Mouse (Mus musculus): ENCODE results near the gene Olfr186. TPM values are rescaled to one million over a fixed set of nuclear protein-coding genes. Genes with fewer than 3 reads are reported as not detected.
"Not testable (repeated sequence)": the region's sequence is repeated elsewhere in the genome, so short reads cannot be mapped to it uniquely, and the experiment has no call there.

Gene Olfr186
- not detected in 2 replicates for polyA plus RNA-seq (2012; ENCODE audit: insufficient read depth, insufficient read length, low replicate concordance, missing spikeins)

DNA sequence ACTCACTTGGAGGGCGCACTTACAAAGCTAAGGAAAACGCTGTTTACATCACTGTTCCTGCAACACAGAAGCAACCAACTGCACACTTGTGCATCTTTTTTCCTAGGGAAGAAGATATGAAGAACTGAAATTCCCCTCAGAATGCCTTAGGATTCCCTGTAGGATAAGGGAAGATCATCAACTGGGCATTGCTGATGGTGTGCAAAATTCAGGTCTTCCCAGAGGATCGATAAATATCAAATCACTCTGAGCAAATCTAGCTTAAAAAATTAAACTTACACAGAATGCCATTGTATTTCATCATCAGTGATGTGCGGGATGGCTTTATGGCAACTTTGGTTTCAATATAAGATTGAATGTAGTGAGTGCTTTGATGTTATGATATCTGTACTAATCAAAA is at the start of gene Olfr186:
Gene Olfr186, minus strand, starts transcription at position 101 of the 400 bp plus-strand sequence.
- WGBS = 96% methylated on average over 4 of the region's 4 CpGs
- TF ChIP-seq CTCF (IDR thresholded peaks at IDR 0.05; ENCODE audit: insufficient read depth, low read depth, low read length) = no peak
- TF ChIP-seq POLR2A (IDR thresholded peaks at IDR 0.05; ENCODE audit: insufficient read depth, low read depth, low read length) = no peak
- Histone ChIP-seq H3K4me3 (ENCODE audit: insufficient read depth, low read depth, low read length) (no peak within 1 kb of the TSS), H3K27ac (ENCODE audit: insufficient read depth, low read depth, low read length) (no peak within 1 kb of the TSS), H3K4me1 (ENCODE audit: control insufficient read depth, insufficient read depth, low read length) (no peaks in the 10 kb centered on the region)

- WGBS = 87% methylated on average over 5 of the region's 5 CpGs
- Histone ChIP-seq H3K4me1 (ENCODE audit: control insufficient read depth, insufficient read depth, low read length) (no peaks in the 10 kb centered on the region), H3K4me3 (ENCODE audit: insufficient read depth, low read depth, low read length) (no peak within 1 kb of the TSS), H3K27ac (ENCODE audit: insufficient read depth, low read depth, low read length) (no peak within 1 kb of the TSS)
- TF ChIP-seq CTCF (IDR thresholded peaks at IDR 0.05; ENCODE audit: insufficient read depth, low read depth, low read length) (no peak), POLR2A (IDR thresholded peaks at IDR 0.05; ENCODE audit: insufficient read depth, low read depth, low read length) (no peak)
Measured at GRCm38 (mm10) chr16:59077905-59078304, 47.8 kb upstream of the Olfr186 start, which contains the start of gene Olfr190. Olfr190 (minus strand) TSS chr16:59078005.

- WGBS = 94% methylated on average over 1 of the region's 1 CpGs
- Histone ChIP-seq H3K27ac (ENCODE audit: insufficient read depth, low read depth, low read length) (no peak overlapping the region), H3K4me1 (ENCODE audit: control insufficient read depth, insufficient read depth, low read length) (no peaks in the 10 kb centered on the region), H3K4me3 (ENCODE audit: insufficient read depth, low read depth, low read length) (no peak overlapping the region)
- no peak for TF ChIP-seq CTCF (IDR thresholded peaks at IDR 0.05; ENCODE audit: insufficient read depth, low read depth, low read length)
- no peak for TF ChIP-seq POLR2A (IDR thresholded peaks at IDR 0.05; ENCODE audit: insufficient read depth, low read depth, low read length)
Measured at GRCm38 (mm10) chr16:59073520-59073919, 43.4 kb upstream of the Olfr186 start.

DNA sequence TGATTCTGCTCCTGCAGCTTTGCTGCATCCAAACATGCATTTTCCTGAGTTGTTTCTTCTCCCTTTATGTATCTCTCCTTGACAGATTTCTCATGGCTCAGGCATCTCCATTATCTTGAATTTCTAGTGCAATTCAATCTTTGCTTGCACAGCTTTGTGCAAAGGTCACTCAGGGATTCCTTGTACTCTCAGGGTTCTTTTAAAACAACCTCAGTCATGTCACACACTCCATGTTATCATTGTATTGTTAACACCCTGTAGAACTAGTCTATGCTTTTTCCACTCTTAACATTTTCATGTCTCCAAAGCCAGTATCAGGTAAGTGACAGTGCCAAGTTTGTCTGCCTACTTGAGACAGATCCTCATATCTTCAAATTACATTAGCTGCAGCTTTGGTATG is 41.7 kb upstream of the Olfr186 start:
- Histone ChIP-seq H3K4me1 (ENCODE audit: control insufficient read depth, insufficient read depth, low read length) (no peaks in the 10 kb centered on the region), H3K27ac (ENCODE audit: insufficient read depth, low read depth, low read length) (no peak overlapping the region), H3K4me3 (ENCODE audit: insufficient read depth, low read depth, low read length) (no peak overlapping the region)
- no peak for TF ChIP-seq POLR2A (IDR thresholded peaks at IDR 0.05; ENCODE audit: insufficient read depth, low read depth, low read length)
- TF ChIP-seq CTCF (IDR thresholded peaks at IDR 0.05; ENCODE audit: insufficient read depth, low read depth, low read length) = no peak

- H3K27ac ChIP-seq (ENCODE audit: insufficient read depth, low read depth, low read length); H3K4me3 ChIP-seq (ENCODE audit: insufficient read depth, low read depth, low read length); H3K4me1 ChIP-seq (ENCODE audit: control insufficient read depth, insufficient read depth, low read length): not testable (repeated sequence)
- WGBS = 69% methylated on average over 3 of the region's 3 CpGs
Measured at GRCm38 (mm10) chr16:59062411-59062810, 32.3 kb upstream of the Olfr186 start.

- not testable (repeated sequence) for H3K4me1 ChIP-seq (ENCODE audit: control insufficient read depth, insufficient read depth, low read length); H3K27ac ChIP-seq (ENCODE audit: insufficient read depth, low read depth, low read length); H3K4me3 ChIP-seq (ENCODE audit: insufficient read depth, low read depth, low read length)
- WGBS = 98% methylated on average over 2 of the region's 2 CpGs
Measured at GRCm38 (mm10) chr16:59049286-59049685, 19.2 kb upstream of the Olfr186 start.

DNA sequence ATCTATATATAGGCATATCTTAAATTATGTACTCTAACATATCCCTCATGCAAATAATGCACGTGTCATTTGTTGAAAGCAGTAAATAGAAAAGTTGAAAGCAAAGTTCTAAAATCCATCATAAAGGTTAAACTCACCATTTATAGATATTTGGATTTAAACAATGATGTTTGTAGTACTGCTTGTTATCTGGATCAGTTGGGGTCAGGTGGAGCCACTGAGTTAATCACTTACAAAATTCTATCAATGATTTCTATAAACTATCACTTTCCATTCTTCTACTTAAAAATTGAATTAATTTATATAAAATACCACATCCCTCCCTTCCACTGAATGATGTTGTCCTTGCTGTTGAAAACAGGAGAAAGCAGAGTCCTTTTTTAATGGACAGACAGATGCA is 18.8 kb upstream of the Olfr186 start:
- H3K27ac ChIP-seq (ENCODE audit: insufficient read depth, low read depth, low read length) = no peak overlapping the region
- no peaks in the 10 kb centered on the region for H3K4me1 ChIP-seq (ENCODE audit: control insufficient read depth, insufficient read depth, low read length)
- WGBS = 80% methylated on average over 1 of the region's 1 CpGs
- TF ChIP-seq POLR2A (IDR thresholded peaks at IDR 0.05; ENCODE audit: insufficient read depth, low read depth, low read length) = no peak
- TF ChIP-seq CTCF (IDR thresholded peaks at IDR 0.05; ENCODE audit: insufficient read depth, low read depth, low read length) = no peak
- no peak overlapping the region for H3K4me3 ChIP-seq (ENCODE audit: insufficient read depth, low read depth, low read length)

- Histone ChIP-seq H3K27ac (ENCODE audit: insufficient read depth, low read depth, low read length) (no peak overlapping the region), H3K4me3 (ENCODE audit: insufficient read depth, low read depth, low read length) (no peak overlapping the region), H3K4me1 (ENCODE audit: control insufficient read depth, insufficient read depth, low read length) (no peaks in the 10 kb centered on the region)
- no peak for TF ChIP-seq POLR2A (IDR thresholded peaks at IDR 0.05; ENCODE audit: insufficient read depth, low read depth, low read length)
- TF ChIP-seq CTCF (IDR thresholded peaks at IDR 0.05; ENCODE audit: insufficient read depth, low read depth, low read length) = no peak
- WGBS = 74% methylated on average over 4 of the region's 4 CpGs
Measured at GRCm38 (mm10) chr16:59047579-59047978, 17.5 kb upstream of the Olfr186 start.

DNA sequence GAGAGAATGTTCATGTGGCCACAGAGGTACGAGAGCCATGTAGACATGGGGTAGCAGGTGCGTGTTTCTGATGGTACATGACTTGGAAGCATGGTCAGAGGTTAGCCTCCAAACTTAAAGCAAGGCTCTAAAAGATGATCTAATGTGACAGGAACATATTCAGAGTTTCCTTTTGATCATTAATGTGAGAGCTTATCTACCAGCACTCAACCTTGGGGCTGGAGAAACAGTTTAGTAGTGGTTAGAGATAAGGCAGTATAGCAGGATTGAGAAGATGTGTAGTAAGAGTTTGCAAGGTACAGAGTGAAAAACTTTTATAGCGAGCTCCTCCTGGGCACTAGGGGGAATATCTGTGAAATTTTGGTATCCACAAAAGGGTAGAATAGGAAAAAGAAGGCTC is 15.7 kb upstream of the Olfr186 start:
- Histone ChIP-seq H3K4me3 (ENCODE audit: insufficient read depth, low read depth, low read length) (no peak overlapping the region), H3K27ac (ENCODE audit: insufficient read depth, low read depth, low read length) (no peak overlapping the region), H3K4me1 (ENCODE audit: control insufficient read depth, insufficient read depth, low read length) (no peaks in the 10 kb centered on the region)
- 85% methylated on average over 3 of the region's 3 CpGs for WGBS
- TF ChIP-seq CTCF (IDR thresholded peaks at IDR 0.05; ENCODE audit: insufficient read depth, low read depth, low read length) = no peak
- TF ChIP-seq POLR2A (IDR thresholded peaks at IDR 0.05; ENCODE audit: insufficient read depth, low read depth, low read length) = no peak

DNA sequence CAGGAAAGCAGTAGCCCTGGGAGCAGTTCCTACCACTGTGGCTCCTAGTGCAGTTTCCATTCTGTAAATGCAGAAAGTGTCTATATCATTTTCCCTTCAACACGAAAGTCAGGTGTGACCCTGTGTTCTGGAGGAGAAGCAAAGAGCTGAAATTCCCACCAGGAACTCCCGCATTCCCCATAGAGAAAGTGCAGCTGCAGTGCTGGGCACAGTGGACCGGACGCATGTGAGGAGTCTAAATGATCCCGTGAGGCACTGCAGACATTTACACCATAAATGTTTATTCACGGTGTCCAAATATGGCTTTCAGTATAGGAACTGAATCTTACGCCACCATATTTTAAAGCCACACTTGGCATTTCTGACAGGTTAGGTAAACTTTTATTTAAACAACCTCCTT is 9.6 kb upstream of the Olfr186 start, which contains the start of gene Olfr187:
Gene Olfr187, minus strand, starts transcription at position 58 of the 400 bp plus-strand sequence.
- 91% methylated on average over 7 of the region's 7 CpGs for WGBS

More for the DNA sequence above, 9.6 kb upstream of the Olfr186 start, which contains the start of gene Olfr187:
- Histone ChIP-seq H3K27ac (ENCODE audit: insufficient read depth, low read depth, low read length) (no peak within 1 kb of the TSS), H3K4me1 (ENCODE audit: control insufficient read depth, insufficient read depth, low read length) (no peaks in the 10 kb centered on the region), H3K4me3 (ENCODE audit: insufficient read depth, low read depth, low read length) (no peak within 1 kb of the TSS)
- no peak for TF ChIP-seq POLR2A (IDR thresholded peaks at IDR 0.05; ENCODE audit: insufficient read depth, low read depth, low read length)
- no peak for TF ChIP-seq CTCF (IDR thresholded peaks at IDR 0.05; ENCODE audit: insufficient read depth, low read depth, low read length)

Measured in olfactory bulb, adult 2 months (tissue).